Mouse (Mus musculus) C2C12 (cell line): Measurements from ENCODE around the gene Trim44. TPM values are rescaled to one million over a fixed set of nuclear protein-coding genes. Genes with fewer than 3 reads are reported as not detected.

Experiments used
- H3K27me3 ChIP-seq: one replicate; pipeline ENCODE4 v1.6.1; 2011; ENCODE audit not compliant: control insufficient read depth, insufficient read depth, insufficient read length
- H3K36me3 ChIP-seq: one replicate; pipeline ENCODE4 v1.6.1; 2011; ENCODE audit not compliant: control insufficient read depth, insufficient read depth
- H3K4me3 ChIP-seq: one replicate; pipeline ENCODE4 v1.5.1; 2011; ENCODE audit warnings: mild to moderate bottlenecking, control low read depth; ENCODE audit not compliant: poor library complexity, insufficient read depth, severe bottlenecking
- H3K79me2 ChIP-seq: one replicate; pipeline ENCODE4 v1.6.1; 2011; ENCODE audit not compliant: control insufficient read depth, insufficient read depth
- H3K79me3 ChIP-seq: one replicate; pipeline ENCODE4 v1.6.1; 2011; ENCODE audit warnings: low read depth, control low read depth
- H3ac ChIP-seq: one replicate; pipeline ENCODE3; 2011; ENCODE audit warnings: low read depth; ENCODE audit not compliant: control insufficient read depth, insufficient read length
- CEBPB ChIP-seq: IDR thresholded peaks from one replicate; pipeline ENCODE4 v1.6.1; 2011; ENCODE audit warnings: low read depth, mild to moderate bottlenecking, control low read depth, moderate library complexity
- CTCF ChIP-seq: IDR thresholded peaks from one replicate; pipeline ENCODE4 v1.5.1; 2011; ENCODE audit not compliant: control insufficient read depth, insufficient read depth, insufficient read length
- FOSL1 ChIP-seq: IDR thresholded peaks from one replicate; pipeline ENCODE4 v1.8.0; 2011; ENCODE audit warnings: mild to moderate bottlenecking, low read length; ENCODE audit not compliant: poor library complexity, insufficient read depth, severe bottlenecking
- MAX ChIP-seq: IDR thresholded peaks from one replicate; pipeline ENCODE4 v1.6.1; 2011; ENCODE audit warnings: mild to moderate bottlenecking, control low read depth
- MYOD1 ChIP-seq: IDR thresholded peaks from one replicate; pipeline ENCODE4 v1.6.1; 2011; ENCODE audit warnings: low read depth; ENCODE audit not compliant: control insufficient read depth, insufficient read length
- MYOG ChIP-seq: IDR thresholded peaks from one replicate; pipeline ENCODE4 v1.6.1; 2011; ENCODE audit not compliant: control insufficient read depth, insufficient read length; ENCODE audit errors: extremely low read depth
- USF1 ChIP-seq: IDR thresholded peaks from one replicate; pipeline ENCODE4 v1.6.1; 2011; ENCODE audit warnings: low read depth, mild to moderate bottlenecking, control low read depth, moderate library complexity
- polyA plus RNA-seq: library from polyadenylated mRNA; unstranded; fragments of >200 nt; fragmentation: generic; extraction: Trizol; gene quantifications from one replicate; pipeline ENCODE4 v1.2.1, GENCODE M21; 2012; ENCODE audit warnings: missing spikeins

Trim44 gene
- polyA plus RNA-seq, 1 experiment = 12.9 TPM

DNA sequence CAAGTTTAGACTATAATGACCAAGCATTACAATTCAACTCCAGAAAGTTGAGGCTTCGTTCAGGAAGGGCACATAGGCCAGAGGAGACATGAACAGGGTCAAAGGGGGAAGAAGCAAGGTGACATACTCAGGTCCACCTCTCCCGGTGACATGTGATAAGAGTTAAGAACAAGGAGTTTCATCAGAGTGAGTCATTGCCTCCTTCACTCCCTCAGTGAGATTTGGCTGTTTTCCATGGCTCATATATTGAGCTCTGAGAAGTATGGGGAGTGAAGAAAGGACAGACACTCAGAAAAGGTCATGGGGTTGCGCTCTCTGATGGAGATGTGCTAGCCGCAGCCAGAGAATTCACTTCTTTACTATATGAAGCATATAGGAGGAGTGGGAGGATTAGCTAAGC, 3.0 kb upstream of the Trim44 start:
- no peaks in the 10 kb centered on the region for H3K79me2 ChIP-seq
- H3ac ChIP-seq = no peak overlapping the region
- H3K4me3 ChIP-seq = no peak overlapping the region
- no peaks in the 10 kb centered on the region for H3K79me3 ChIP-seq
- H3K27me3 ChIP-seq = peaks cover 5% of the 10 kb centered on the region
- TF ChIP-seq FOSL1 = no peak
- TF ChIP-seq MAX = no peak
- no peak for TF ChIP-seq MYOG
- no peak for TF ChIP-seq CEBPB
- TF ChIP-seq MYOD1 = no peak
- no peak for TF ChIP-seq USF1
- no peak for TF ChIP-seq CTCF
- H3K36me3 ChIP-seq = no peaks in the 10 kb centered on the region

- H3K79me3 ChIP-seq = no peaks in the 10 kb centered on the region
- no peak overlapping the region for H3ac ChIP-seq
- no peak for TF ChIP-seq CEBPB
- H3K36me3 ChIP-seq = no peaks in the 10 kb centered on the region
- peaks cover 5% of the 10 kb centered on the region for H3K27me3 ChIP-seq
- no peak overlapping the region for H3K4me3 ChIP-seq
- H3K79me2 ChIP-seq = no peaks in the 10 kb centered on the region
Observed at GRCm38 (mm10) chr2:102409741-102410140, 2.1 kb upstream of the Trim44 start.

GRCm38 (mm10) chr2:102406324-102407304, 1.0 kb downstream of the Trim44 start:
- TF ChIP-seq MYOG = no peak
- no peak for TF ChIP-seq USF1
- no peak for TF ChIP-seq CTCF
- no peak for TF ChIP-seq MAX
- TF ChIP-seq CEBPB = no peak
- TF ChIP-seq MYOD1 = no peak
- TF ChIP-seq FOSL1 = no peak
- Histone ChIP-seq H3K79me2 (no peaks in the 10 kb centered on the region), H3K79me3 (no peaks in the 10 kb centered on the region), H3K4me3 (no peak overlapping the region), H3K27me3 (no peaks in the 10 kb centered on the region), H3K36me3 (no peaks in the 10 kb centered on the region), H3ac (no peak overlapping the region)

- no peak for TF ChIP-seq FOSL1
- TF ChIP-seq USF1 = no peak
- TF ChIP-seq CEBPB = no peak
- Histone ChIP-seq H3ac (no peak overlapping the region), H3K27me3 (no peaks in the 10 kb centered on the region), H3K36me3 (no peaks in the 10 kb centered on the region), H3K79me2 (peaks cover 14% of the 10 kb centered on the region), H3K4me3 (no peak overlapping the region), H3K79me3 (peaks cover 12% of the 10 kb centered on the region)
Observed at GRCm38 (mm10) chr2:102403982-102404381, 3.6 kb downstream of the Trim44 start.

GRCm38 (mm10) chr2:102403306-102403705, 4.3 kb downstream of the Trim44 start:
- TF ChIP-seq CEBPB (no peak), FOSL1 (no peak), USF1 (no peak), CTCF (no peak), MAX (no peak), MYOD1 (no peak)
- H3K79me2 ChIP-seq = peaks cover 21% of the 10 kb centered on the region

GRCm38 (mm10) chr2:102401352-102401692, 6.3 kb downstream of the Trim44 start:
- Histone ChIP-seq H3K4me3 (peak overlapping the region; percentile 40), H3K79me2 (peaks cover 40% of the 10 kb centered on the region), H3K27me3 (no peaks in the 10 kb centered on the region), H3K36me3 (no peaks in the 10 kb centered on the region), H3ac (no peak overlapping the region), H3K79me3 (peaks cover 33% of the 10 kb centered on the region)
- TF ChIP-seq MAX (no peak), CTCF (no peak), FOSL1 (no peak), CEBPB (no peak), MYOG (no peak), USF1 (no peak), MYOD1 (no peak)

More at GRCm38 (mm10) chr2:102403306-102403705, 4.3 kb downstream of the Trim44 start:
- H3K4me3 ChIP-seq = no peak overlapping the region
- no peaks in the 10 kb centered on the region for H3K36me3 ChIP-seq
- peaks cover 17% of the 10 kb centered on the region for H3K79me3 ChIP-seq
- no peaks in the 10 kb centered on the region for H3K27me3 ChIP-seq
- no peak overlapping the region for H3ac ChIP-seq
